Mouse (Mus musculus): ENCODE measurements around the gene Ccdc65. TPM values are rescaled to one million over a fixed set of nuclear protein-coding genes. Genes with fewer than 3 reads are reported as not detected.

Gene Ccdc65
- total RNA-seq, 2 experiments from 2014 or later = not detected

DNA sequence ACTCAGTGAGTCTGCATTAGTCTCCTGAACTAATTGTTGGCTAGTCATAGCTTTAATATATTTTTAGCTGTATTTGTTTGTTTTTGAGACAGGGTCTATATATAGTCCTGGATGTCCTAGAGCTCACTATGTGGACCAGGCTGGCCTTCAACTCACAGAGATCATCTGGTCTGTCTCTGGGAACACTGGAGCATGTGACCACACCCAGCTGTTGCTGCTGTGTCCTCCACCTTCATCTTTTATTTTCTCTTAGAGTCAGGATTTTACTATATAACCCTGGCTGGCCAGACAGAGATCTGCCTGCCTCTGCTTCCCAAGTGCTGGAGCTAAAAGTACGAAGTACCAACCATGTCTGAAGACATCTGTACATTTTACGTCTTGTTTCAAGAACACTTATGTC is 41.1 kb downstream of the Ccdc65 start:
- TF ChIP-seq CTCF (IDR thresholded peaks at IDR 0.05) = no peak
- H3K27ac ChIP-seq = no peak overlapping the region
- DNase-seq = no peak
- intact Hi-C loops (cut with DNase I) = no loop called here
- H3K4me3 ChIP-seq = no peak overlapping the region

DNA sequence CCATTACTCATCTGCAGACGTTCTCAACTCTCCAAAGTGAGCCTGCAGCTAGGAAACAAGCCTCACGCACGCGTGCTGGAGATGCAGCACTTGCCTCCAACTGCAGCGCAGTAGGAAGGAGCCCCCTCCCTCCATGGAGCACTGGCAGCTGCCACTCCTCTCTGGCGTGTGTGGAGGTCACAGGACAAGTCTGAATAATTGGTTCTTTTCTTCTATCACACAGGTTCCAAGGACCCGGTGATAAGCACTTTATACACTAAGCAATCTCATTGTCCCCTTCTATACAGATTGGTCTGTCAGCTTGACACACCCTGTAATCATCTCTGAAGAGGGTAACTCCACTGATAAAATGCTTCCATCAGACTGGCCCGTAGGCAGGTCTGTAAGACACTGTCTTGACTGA is 45.0 kb downstream of the Ccdc65 start:
- DNase-seq = no peak
- intact Hi-C loops (cut with DNase I) = no loop called here
- Histone ChIP-seq H3K27ac (no peak overlapping the region), H3K4me3 (no peak overlapping the region)
- TF ChIP-seq CTCF (IDR thresholded peaks at IDR 0.05) = no peak

DNA sequence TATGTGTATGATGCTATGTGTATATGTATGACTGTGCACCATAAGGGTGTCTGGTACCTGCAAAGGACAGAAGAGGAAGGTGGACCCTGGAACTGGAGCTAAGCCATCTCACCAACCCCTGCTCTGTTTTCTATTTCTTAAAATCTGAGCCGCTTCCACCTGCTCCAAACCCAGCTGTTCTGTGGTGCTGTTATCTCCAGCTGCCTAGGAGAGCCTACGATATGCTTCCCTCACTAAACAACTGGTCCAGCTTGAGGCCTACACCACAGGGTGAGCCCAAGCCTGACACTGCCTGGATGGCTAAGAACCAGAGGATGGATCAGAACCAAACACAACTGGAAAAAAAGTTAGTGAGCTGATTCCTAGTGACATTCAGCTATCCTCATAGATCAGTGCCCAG is 46.1 kb downstream of the Ccdc65 start:
- no peak overlapping the region for H3K4me3 ChIP-seq
- intact Hi-C loops (cut with DNase I) = no loop called here
- TF ChIP-seq CTCF (IDR thresholded peaks at IDR 0.05) = no peak

GRCm38 (mm10) chr15:98762201-98762621 is 54.2 kb downstream of the Ccdc65 start:
- intact Hi-C loops (cut with DNase I) = no loop called here
- peak overlapping the region; percentile 88 for H3K27ac ChIP-seq
- peak; percentile 71 for DNase-seq
- peak overlapping the region; percentile 98 for H3K4me3 ChIP-seq
- TF ChIP-seq CTCF (IDR thresholded peaks at IDR 0.05) = no peak

More for the DNA sequence above, 46.1 kb downstream of the Ccdc65 start:
- DNase-seq = no peak
- no peak overlapping the region for H3K27ac ChIP-seq

GRCm38 (mm10) chr15:98762670-98763529 is 54.9 kb downstream of the Ccdc65 start, which contains the start of gene Arf3:
Gene Arf3, minus strand, starts transcription at chr15:98763214.
- peak within 1 kb of the TSS; percentile 88 for H3K27ac ChIP-seq
- intact Hi-C loops (cut with DNase I) = no loop called here
- peak within 1 kb of the TSS; percentile 98 for H3K4me3 ChIP-seq
- no peak for TF ChIP-seq CTCF (IDR thresholded peaks at IDR 0.05)
- DNase-seq = peak; percentile 97

DNA sequence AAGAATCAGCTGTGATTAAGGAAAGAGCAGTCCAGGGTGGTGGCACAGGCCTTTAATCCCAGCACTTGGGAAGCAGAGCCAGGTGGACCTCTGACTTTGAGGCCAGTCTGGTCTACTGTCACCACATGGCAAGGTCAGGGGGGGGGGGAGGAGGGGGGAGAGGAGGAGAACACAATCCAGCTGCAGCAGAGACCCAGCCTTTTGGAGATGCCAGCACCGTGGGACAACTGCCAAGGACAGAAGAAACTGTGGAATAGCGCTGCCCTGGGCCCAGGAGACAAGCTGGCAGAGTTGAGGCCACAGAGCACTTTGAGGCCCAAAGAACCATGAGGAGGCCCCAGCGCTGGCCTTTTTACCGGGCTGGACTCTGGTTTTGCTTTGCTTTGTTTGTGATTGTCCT is 57.9 kb downstream of the Ccdc65 start:
- no peak for DNase-seq
- intact Hi-C loops (cut with DNase I) = no loop called here
- H3K27ac ChIP-seq = no peak overlapping the region
- H3K4me3 ChIP-seq = no peak overlapping the region
- TF ChIP-seq CTCF (IDR thresholded peaks at IDR 0.05) = no peak

DNA sequence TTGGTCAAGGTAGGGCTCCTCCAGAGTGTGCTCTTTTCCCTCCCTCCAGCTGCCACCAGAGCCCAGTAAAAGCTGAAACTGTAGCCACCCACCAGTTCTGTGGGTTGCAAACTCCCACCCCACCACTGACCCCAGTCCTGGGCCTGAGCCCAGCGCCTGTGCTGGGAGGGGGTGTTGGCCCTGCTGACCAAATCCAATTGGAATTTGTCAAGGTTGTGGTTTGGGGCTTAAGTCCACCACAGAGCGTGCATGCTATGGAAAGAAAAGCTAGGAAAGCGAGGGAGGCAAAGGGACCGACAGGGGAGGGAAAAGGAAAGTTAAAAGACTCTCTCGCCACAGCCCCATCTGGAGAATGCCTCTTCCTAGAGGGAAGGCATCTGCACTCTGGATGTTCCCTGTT is 60.3 kb downstream of the Ccdc65 start:
- TF ChIP-seq CTCF (IDR thresholded peaks at IDR 0.05) = no peak
- no peak for DNase-seq
- Histone ChIP-seq H3K4me3 (no peak overlapping the region), H3K27ac (no peak overlapping the region)
- intact Hi-C loops (cut with DNase I) = no loop called here

DNA sequence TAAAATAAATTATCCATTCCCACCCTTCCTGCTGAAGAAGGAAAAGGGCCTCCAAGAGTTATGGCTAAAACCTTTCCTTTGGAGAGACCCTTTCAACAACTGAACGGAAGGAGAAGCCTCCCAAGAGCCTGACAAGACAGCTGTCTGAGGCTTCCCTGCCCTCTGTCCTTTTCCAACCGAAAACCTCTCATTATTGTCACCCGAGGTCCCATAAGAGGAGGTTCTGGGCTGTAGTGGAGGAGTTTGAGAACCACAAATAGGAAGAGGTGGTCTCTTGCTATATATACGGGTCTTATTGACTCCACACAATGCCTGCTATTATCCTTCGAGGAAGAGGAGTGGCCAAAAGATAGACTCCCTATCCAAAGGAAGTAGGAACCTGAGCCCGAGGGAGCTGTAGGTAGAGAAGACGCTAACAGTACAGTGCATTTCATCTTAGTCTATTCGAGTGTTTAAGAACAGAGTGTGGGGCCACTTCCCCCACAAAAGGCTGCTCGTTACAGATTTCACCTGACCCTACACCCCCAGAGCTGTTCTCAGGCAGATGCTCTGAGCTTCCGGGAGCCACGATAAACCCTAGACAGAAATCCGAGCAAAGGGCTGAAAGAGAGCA is 63.9 kb downstream of the Ccdc65 start:
- peak overlapping the region; percentile 62 for H3K4me3 ChIP-seq
- intact Hi-C loops (cut with DNase I) = no loop called here

DNA sequence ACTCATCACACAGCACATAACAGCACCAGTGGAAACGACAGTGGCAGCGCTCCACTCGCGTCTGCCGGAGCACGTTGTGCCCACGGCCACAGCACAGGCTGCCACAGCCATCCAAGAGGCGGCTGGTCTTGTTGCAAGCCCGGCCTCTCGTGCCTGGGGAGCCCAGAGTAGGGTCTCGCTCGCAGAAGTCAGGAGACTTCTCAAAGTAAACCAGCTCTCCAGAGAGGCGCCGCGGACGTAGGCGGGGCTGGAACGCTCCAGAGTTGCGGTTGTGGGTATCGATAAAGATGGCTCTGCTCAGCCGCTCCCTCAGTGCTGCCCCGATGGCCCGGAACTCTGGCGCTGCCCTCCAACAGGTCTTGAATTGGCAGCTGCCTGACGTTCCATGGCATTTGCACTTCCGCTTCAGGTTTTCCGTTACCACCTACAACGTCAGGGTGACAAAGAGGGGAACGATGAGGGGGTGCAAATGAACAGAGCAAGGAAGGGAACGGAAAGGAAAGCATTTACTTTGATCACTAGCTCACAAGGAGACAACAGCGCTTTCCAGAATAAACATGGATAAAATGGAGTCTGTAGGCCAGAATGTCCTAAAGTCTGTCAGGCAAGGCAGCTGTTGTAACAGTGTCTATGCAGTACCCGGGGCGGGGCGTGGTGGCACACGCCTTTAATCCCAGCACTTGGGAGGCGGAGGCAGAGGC is 64.7 kb downstream of the Ccdc65 start:
- TF ChIP-seq CTCF (IDR thresholded peaks at IDR 0.05) = no peak
- no peak for DNase-seq
- intact Hi-C loops (cut with DNase I) = no loop called here
- no peak overlapping the region for H3K27ac ChIP-seq
- H3K4me3 ChIP-seq = peak overlapping the region; percentile 62

More for the DNA sequence above, 63.9 kb downstream of the Ccdc65 start:
- no peak for TF ChIP-seq CTCF (IDR thresholded peaks at IDR 0.05)
- DNase-seq = no peak
- H3K27ac ChIP-seq = no peak overlapping the region

Other genes with a start within 250 kb of the Ccdc65 start
- gene OR5BS1P, start 238.3 kb upstream of the Ccdc65 start, total RNA-seq (2021) = not detected
- not detected for gene Lalba, start 225.5 kb upstream of the Ccdc65 start, total RNA-seq (2021)
- gene Olfr279, start 215.8 kb upstream of the Ccdc65 start, total RNA-seq (2021) = not detected
- gene Kansl2, start 173.9 kb upstream of the Ccdc65 start, total RNA-seq (2021) = 10 to 100 TPM; 64.7 to 66.3 TPM
- gene Ccnt1, start 137.3 kb upstream of the Ccdc65 start, total RNA-seq (2021) = 10 to 100 TPM; 20.4 to 20.5 TPM
- 1 to 10 TPM in 1 of 2 experiments, not detected in 1; 1.2 TPM for gene 4930415O20Rik, start 137.2 kb upstream of the Ccdc65 start, total RNA-seq (2021)
- gene Adcy6, start 98.1 kb upstream of the Ccdc65 start, total RNA-seq (2021) = 10 to 100 TPM; 22.8 to 23.1 TPM
- 1 to 10 TPM; 1.8 to 2.2 TPM for gene Cacnb3, start 77.4 kb upstream of the Ccdc65 start, total RNA-seq (2021)
- gene Ddx23, start 45.3 kb upstream of the Ccdc65 start, total RNA-seq (2021) = 10 to 100 TPM; 66.3 to 67.4 TPM
- gene Rnd1, start 30.7 kb upstream of the Ccdc65 start, total RNA-seq (2021) = 1 to 10 TPM; 1.2 to 1.5 TPM
- 1 to 10 TPM; 1.0 to 1.3 TPM for gene Fkbp11, start 20.0 kb downstream of the Ccdc65 start, total RNA-seq (2021)
- gene Arf3, start 55.0 kb downstream of the Ccdc65 start, total RNA-seq (2021) = 1 to 10 TPM; 8.1 to 9.4 TPM
- 1 to 10 TPM in 1 of 2 experiments, under 1 TPM in 1; 0.97 to 1.4 TPM for gene Wnt10b, start 69.9 kb downstream of the Ccdc65 start, total RNA-seq (2021)
- under 1 TPM in 1 of 2 experiments, not detected in 1; 0.08 TPM for gene Wnt1, start 81.7 kb downstream of the Ccdc65 start, total RNA-seq (2021)
- gene Ddn, start 101.3 kb downstream of the Ccdc65 start, total RNA-seq (2021) = under 1 TPM; 0.33 to 0.78 TPM
- gene Prkag1, start 123.3 kb downstream of the Ccdc65 start, total RNA-seq (2021) = 10 to 100 TPM; 49.0 to 59.5 TPM
- 10 to 100 TPM; 53.6 to 56.3 TPM for gene Kmt2d, start 163.0 kb downstream of the Ccdc65 start, total RNA-seq (2021)
- 1 to 10 TPM in 1 of 2 experiments, under 1 TPM in 1; 0.92 to 2.2 TPM for gene Rhebl1, start 186.3 kb downstream of the Ccdc65 start, total RNA-seq (2021)
- under 1 TPM; 0.81 to 0.82 TPM for gene Dhh, start 190.3 kb downstream of the Ccdc65 start, total RNA-seq (2021)
- gene Lmbr1l, start 210.0 kb downstream of the Ccdc65 start, total RNA-seq (2021) = 1 to 10 TPM; 5.2 to 6.9 TPM
- gene Tuba1b, start 226.4 kb downstream of the Ccdc65 start, total RNA-seq (2021) = 10 to 100 TPM; 15.8 to 33.9 TPM
- not detected for gene Gm49450, start 245.3 kb downstream of the Ccdc65 start, total RNA-seq (2021)
- gene Tuba1a, start 245.5 kb downstream of the Ccdc65 start, total RNA-seq (2021) = 10 to 100 TPM; 17.1 to 43.2 TPM

Measured in gastrocnemius, adult 2 months (tissue).